Mouse (Mus musculus): ENCODE results near the gene Adamts17. TPM values are rescaled to one million over a fixed set of nuclear protein-coding genes. Genes with fewer than 3 reads are reported as not detected.

Adamts17 gene
- total and polyA plus RNA-seq, 3 experiments, result not detected

DNA sequence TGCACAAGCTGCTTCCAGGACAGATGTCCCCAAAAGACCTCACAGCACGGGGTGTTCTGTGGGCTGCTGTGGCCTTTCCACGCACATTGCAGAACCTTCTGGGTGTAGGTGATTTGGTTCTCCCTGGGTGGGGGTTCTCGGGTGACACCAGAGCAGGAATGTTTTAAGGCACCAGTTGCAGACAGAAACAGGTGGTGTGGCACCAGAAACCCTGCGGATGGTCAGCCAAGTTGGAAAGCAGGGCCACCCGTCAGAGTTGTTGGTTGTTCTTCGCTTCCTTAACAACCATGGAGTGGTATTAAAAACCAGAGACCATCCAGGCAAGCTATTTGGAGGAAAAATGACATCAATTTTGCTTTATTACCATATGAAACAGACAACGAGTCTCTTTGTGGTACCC lies 62.8 kb downstream of the Adamts17 start:
- Histone ChIP-seq H3K27me3 (replicated peaks) (peaks cover 74% of the 10 kb centered on the region), H3K9ac (ENCODE audit: insufficient read depth, low read depth) (no peak overlapping the region), H3K4me3 (replicated peaks in 1 of 3; ENCODE audit: low read depth in 2 of 3, low read length in 2 of 3, poor library complexity in 1 of 3) (no peak overlapping the region), H3K27ac (ENCODE audit: insufficient read depth, low read depth) (no peak overlapping the region), H3K79me2 (replicated peaks; ENCODE audit: control insufficient read depth, extremely low read depth, insufficient read depth, poor library complexity, severe bottlenecking) (no peaks in the 10 kb centered on the region), H3K36me3 (replicated peaks in 1 of 2; ENCODE audit: control insufficient read depth in 1 of 2, insufficient read depth in 1 of 2, low read length in 1 of 2) (no peaks in the 10 kb centered on the region), H3K9me3 (replicated peaks; ENCODE audit: low read length) (no peaks in the 10 kb centered on the region), H3K4me2 (ENCODE audit: insufficient read depth, low read depth, poor library complexity, severe bottlenecking) (no peak overlapping the region), H3K4me1 (ENCODE audit: control insufficient read depth in 1 of 2, insufficient read depth in 2 of 2) (no peaks in the 10 kb centered on the region)
- in situ Hi-C loops (cut with MboI; ENCODE audit: low pct_ligation_motif_present, low pct_unique_long_range_greater_than_20kb, low sequenced_read_pairs), result no loop called here
- TF ChIP-seq POLR2AphosphoS2 (IDR thresholded peaks at IDR 0.05; ENCODE audit: low read depth, low read length) (no peak), JUN (IDR thresholded peaks at IDR 0.05; ENCODE audit: insufficient read depth, low read depth, low read length) (no peak), CTCF (conservative IDR thresholded peaks at IDR 0.05 in 1 of 2, IDR thresholded peaks at IDR 0.05 in 1 of 2; ENCODE audit: low read depth in 2 of 2, low read length in 2 of 2) (no peak), IRF4 (IDR thresholded peaks at IDR 0.05; ENCODE audit: low read depth, low read length) (no peak), ZMIZ1 (IDR thresholded peaks at IDR 0.05; ENCODE audit: low read depth, low read length) (no peak), MAZ (IDR thresholded peaks at IDR 0.05; ENCODE audit: low read depth, low read length) (no peak)
- dilution Hi-C loops (cut with MboI; ENCODE audit: extremely low pct_ligation_motif_present, extremely low pct_unique_long_range_greater_than_20kb, low sequenced_read_pairs), result no loop called here
- DNase-seq (ENCODE audit: extremely low read depth), result no peak

DNA sequence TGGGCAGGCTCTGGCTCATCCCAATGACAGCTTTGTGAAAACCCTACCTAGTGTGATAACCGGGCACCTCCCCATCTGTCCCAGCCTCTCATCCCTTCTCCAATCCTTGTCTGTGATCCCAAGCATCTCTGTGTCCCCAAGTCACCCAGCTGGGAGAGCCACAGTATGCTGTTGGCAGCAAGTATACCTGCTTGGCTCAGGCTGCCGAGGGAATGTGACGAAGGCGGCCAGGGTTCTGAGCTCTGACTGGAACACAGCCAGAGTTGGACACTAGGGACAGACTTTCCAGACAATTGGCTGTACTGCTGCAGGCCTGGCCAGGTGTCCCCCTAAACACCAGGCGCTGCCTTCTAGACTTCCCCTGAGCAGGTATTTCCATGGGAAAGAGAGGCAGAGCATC lies 63.5 kb downstream of the Adamts17 start:
- in situ Hi-C loops (cut with MboI; ENCODE audit: low pct_ligation_motif_present, low pct_unique_long_range_greater_than_20kb, low sequenced_read_pairs), result no loop called here
- TF ChIP-seq RAD21 (IDR thresholded peaks at IDR 0.05; ENCODE audit: low read depth, low read length), result no peak
- no peak for TF ChIP-seq TBP (conservative IDR thresholded peaks at IDR 0.05; ENCODE audit: low read depth, low read length)
- TF ChIP-seq ETS1 (conservative IDR thresholded peaks at IDR 0.05; ENCODE audit: low read depth, low read length), result no peak
- no peak for TF ChIP-seq ZMIZ1 (IDR thresholded peaks at IDR 0.05; ENCODE audit: low read depth, low read length)
- TF ChIP-seq USF1 (IDR thresholded peaks at IDR 0.05; ENCODE audit: low read depth, low read length), result no peak
- no peak for TF ChIP-seq ZC3H11A (IDR thresholded peaks at IDR 0.05; ENCODE audit: low read depth, low read length)
- no peak for TF ChIP-seq JUND (conservative IDR thresholded peaks at IDR 0.05; ENCODE audit: low read depth, low read length)
- no peak for TF ChIP-seq HCFC1 (IDR thresholded peaks at IDR 0.05; ENCODE audit: low read depth, low read length)
- TF ChIP-seq MXI1 (IDR thresholded peaks at IDR 0.05; ENCODE audit: low read depth, low read length), result no peak
- TF ChIP-seq NRF1 (IDR thresholded peaks at IDR 0.05; ENCODE audit: low read depth, low read length), result no peak
- no peak for TF ChIP-seq UBTF (IDR thresholded peaks at IDR 0.05; ENCODE audit: low read depth, low read length)
- no peak for TF ChIP-seq MEF2A (IDR thresholded peaks at IDR 0.05; ENCODE audit: borderline replicate concordance, low read depth, low read length)
- TF ChIP-seq EP300 (IDR thresholded peaks at IDR 0.05; ENCODE audit: low read length), result no peak
- no peak for TF ChIP-seq KAT2A (IDR thresholded peaks at IDR 0.05; ENCODE audit: insufficient replicate concordance, low read length)
- no peak for TF ChIP-seq SMC3 (IDR thresholded peaks at IDR 0.05; ENCODE audit: low read depth, low read length)
- TF ChIP-seq NELFE (IDR thresholded peaks at IDR 0.05; ENCODE audit: low read depth, low read length), result no peak
- no peak for TF ChIP-seq PAX5 (IDR thresholded peaks at IDR 0.05; ENCODE audit: low read length)
- TF ChIP-seq E2F4 (IDR thresholded peaks at IDR 0.05; ENCODE audit: insufficient replicate concordance, low read depth, low read length), result no peak
- TF ChIP-seq ELF1 (IDR thresholded peaks at IDR 0.05; ENCODE audit: low read depth, low read length), result no peak
- Histone ChIP-seq H3K27me3 (replicated peaks) (peaks cover 73% of the 10 kb centered on the region), H3K4me1 (ENCODE audit: control insufficient read depth in 1 of 2, insufficient read depth in 2 of 2) (no peaks in the 10 kb centered on the region), H3K4me2 (ENCODE audit: insufficient read depth, low read depth, poor library complexity, severe bottlenecking) (no peak overlapping the region), H3K36me3 (replicated peaks in 1 of 2; ENCODE audit: control insufficient read depth in 1 of 2, insufficient read depth in 1 of 2, low read length in 1 of 2) (no peaks in the 10 kb centered on the region), H3K9ac (ENCODE audit: insufficient read depth, low read depth) (no peak overlapping the region), H3K79me2 (replicated peaks; ENCODE audit: control insufficient read depth, extremely low read depth, insufficient read depth, poor library complexity, severe bottlenecking) (no peaks in the 10 kb centered on the region), H3K9me3 (replicated peaks; ENCODE audit: low read length) (no peaks in the 10 kb centered on the region), H3K27ac (ENCODE audit: insufficient read depth, low read depth) (no peak overlapping the region), H3K4me3 (replicated peaks in 1 of 3; ENCODE audit: low read depth in 2 of 3, low read length in 2 of 3, poor library complexity in 1 of 3) (no peak overlapping the region)
- dilution Hi-C loops (cut with MboI; ENCODE audit: extremely low pct_ligation_motif_present, extremely low pct_unique_long_range_greater_than_20kb, low sequenced_read_pairs), result no loop called here
- DNase-seq (ENCODE audit: extremely low read depth), result no peak
